9 mouse cellular contexts compared by ENCODE assay signal in the genomic region with DNA sequence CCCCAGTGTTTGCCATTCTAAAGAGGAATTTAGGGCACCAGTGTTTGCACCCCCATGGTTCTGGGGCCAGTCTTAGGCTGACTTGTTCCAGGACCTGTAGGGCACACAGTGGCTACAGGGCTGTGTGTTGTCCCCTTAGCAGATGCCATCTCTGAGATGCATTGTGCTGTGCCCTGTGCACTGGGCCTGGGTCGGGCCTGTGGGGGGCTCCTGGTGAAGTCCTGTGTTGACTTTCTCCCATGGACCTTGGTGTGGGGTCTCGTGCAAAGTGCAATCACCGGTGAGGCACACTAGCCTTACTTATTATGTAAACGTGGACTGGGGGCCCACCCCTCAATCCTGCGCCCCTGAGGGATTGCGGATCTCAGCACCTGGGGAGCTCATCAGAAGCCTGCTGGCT. TPM values are rescaled to one million over a fixed set of nuclear protein-coding genes. Genes with fewer than 3 reads are reported as not detected.
A peak's percentile ranks its signal among the peaks of the same experiment; 100 is the strongest.
DNase-seq lines count a peak whose midpoint lies in the region; ATAC-seq and TF ChIP-seq lines count a peak whose summit lies in the region.
"Had no signal": no experiment of that assay in that cellular context is flagged by ENCODE, and none has a peak within 500 bp of the region (broad histone marks: within the 10 kb centered on the region; RNA-seq: fewer than 3 reads in every experiment).

No protein-coding gene starts in this region.

- TF ChIP-seq EP300 in lung, postnatal 0 days (IDR thresholded peaks at IDR 0.05), result no peak

- DNase-seq in adrenal gland, adult 8-10 months, result peak; percentile 14
- DNase-seq in adrenal gland, postnatal 25 days, result no peak
- DNase-seq in kidney, adult 9 months, result peak; percentile 10
- DNase-seq in kidney, postnatal 36 days, result no peak
- DNase-seq in embryonic facial prominence, embryonic 14.5 days (ENCODE audit: low spot score), result no peak
- DNase-seq in liver, embryonic 13.5 days, result no peak
- no peak for DNase-seq in ovary, postnatal 36 days (ENCODE audit: low spot score)
- no peak for DNase-seq in lung, postnatal 0 days (ENCODE audit: low spot score)

- no peaks in the 10 kb centered on the region for H3K27me3 ChIP-seq in embryonic facial prominence, embryonic 14.5 days (replicated peaks; ENCODE audit: control insufficient read depth, insufficient read depth, low read length)
- H3K27me3 ChIP-seq in liver, embryonic 13.5 days, result no peaks in the 10 kb centered on the region
- no peaks in the 10 kb centered on the region for H3K27me3 ChIP-seq in lung, postnatal 0 days (replicated peaks; ENCODE audit: insufficient read depth, low read length)

- H3K27ac ChIP-seq in embryonic facial prominence, embryonic 14.5 days (replicated peaks; ENCODE audit: low read depth, low read length), result no peak overlapping the region
- peak overlapping the region; percentile 59; the same call in 1 of the 2 replicates for H3K27ac ChIP-seq in liver, embryonic 13.5 days
- no peak overlapping the region for H3K27ac ChIP-seq in lung, postnatal 0 days (ENCODE audit: low read length)
- H3K27ac ChIP-seq: macrophage had no signal

- H3K9me3 ChIP-seq in embryonic facial prominence, embryonic 14.5 days (ENCODE audit: control insufficient read depth, low read length), result no peaks in the 10 kb centered on the region
- H3K9me3 ChIP-seq in liver, embryonic 13.5 days (replicated peaks), result no peaks in the 10 kb centered on the region
- no peaks in the 10 kb centered on the region for H3K9me3 ChIP-seq in lung, postnatal 0 days (ENCODE audit: low read length)

- H3K4me2 ChIP-seq in embryonic facial prominence, embryonic 14.5 days (ENCODE audit: low read depth, low read length), result 0 out of 2 replicates have a peak overlapping the region, but pooled peaks have one; percentile 10
- peak overlapping the region; percentile 38 for H3K4me2 ChIP-seq in liver, embryonic 13.5 days
- no peak overlapping the region for H3K4me2 ChIP-seq in lung, postnatal 0 days (replicated peaks; ENCODE audit: low read depth, low read length)

- H3K4me1 ChIP-seq in embryonic facial prominence, embryonic 14.5 days (ENCODE audit: control insufficient read depth, insufficient read depth, low read length), result peaks cover 32% of the 10 kb centered on the region
- peaks cover 78% of the 10 kb centered on the region for H3K4me1 ChIP-seq in liver, embryonic 13.5 days (replicated peaks)
- H3K4me1 ChIP-seq in lung, postnatal 0 days (ENCODE audit: insufficient read depth, low read depth, low read length), result peaks cover 24% of the 10 kb centered on the region; the same call in 1 of the 2 replicates

- no peak for ATAC-seq in embryonic facial prominence, embryonic 14.5 days (ENCODE audit: low read depth)
- ATAC-seq in liver, embryonic 13.5 days (ENCODE audit: low read depth), result no peak
- no peak for ATAC-seq in lung, postnatal 0 days

- H3K36me3 ChIP-seq in embryonic facial prominence, embryonic 14.5 days (ENCODE audit: control insufficient read depth, insufficient read depth, low read length), result peaks cover 45% of the 10 kb centered on the region
- peaks cover 51% of the 10 kb centered on the region for H3K36me3 ChIP-seq in liver, embryonic 13.5 days
- no peaks in the 10 kb centered on the region for H3K36me3 ChIP-seq in lung, postnatal 0 days (ENCODE audit: insufficient read depth, low read length)

- 66% methylated on average over 6 of the region's 6 CpGs for WGBS in embryonic facial prominence, embryonic 14.5 days
- 79% methylated on average over 6 of the region's 6 CpGs for WGBS in liver, embryonic 13.5 days (ENCODE audit: insufficient replicate concordance)
- WGBS in lung, postnatal 0 days, result 72% methylated on average over 6 of the region's 6 CpGs

- TF ChIP-seq CTCF in lung, postnatal 0 days (IDR thresholded peaks at IDR 0.05), result no peak

- peak overlapping the region; percentile 20; the same call in 1 of the 2 replicates for H3K9ac ChIP-seq in embryonic facial prominence, embryonic 14.5 days (ENCODE audit: low read depth, low read length)
- 0 out of 2 replicates have a peak overlapping the region, but pooled peaks have one; percentile 10 for H3K9ac ChIP-seq in liver, embryonic 13.5 days
- no peak overlapping the region for H3K9ac ChIP-seq in lung, postnatal 0 days (replicated peaks; ENCODE audit: low read depth)

- no peak overlapping the region for H3K4me3 ChIP-seq in embryonic facial prominence, embryonic 14.5 days (ENCODE audit: low read depth, low read length)
- H3K4me3 ChIP-seq in liver, embryonic 13.5 days (replicated peaks), result no peak overlapping the region
- no peak overlapping the region for H3K4me3 ChIP-seq in lung, postnatal 0 days (ENCODE audit: low read depth, low read length)

RNA-seq across cellular contexts. Expression of gene Aes, which starts 3.1 kb away (rescaled TPM):
- total RNA-seq in adrenal gland, adult 8-10 months (2022), result 1,000 to 10,000 TPM in 3 of 4 experiments, 100 to 1,000 TPM in 1; 989 to 1,424 (median 1,166) TPM
- 983 and 1,070 TPM in 2 replicates for total RNA-seq in adrenal gland, postnatal 25 days (2021)
- polyA plus RNA-seq in embryonic facial prominence, embryonic 14.5 days (2014; fragmentation: Nextera tagmentation; extraction: Ambion mirVana), result 387 and 412 TPM in 2 replicates
- 201 and 215 TPM in 2 replicates for polyA plus RNA-seq in liver, embryonic 13.5 days (2015; fragmentation: Nextera tagmentation; extraction: Ambion mirVana)
- polyA plus RNA-seq in lung, postnatal 0 days (2015; fragmentation: Nextera tagmentation; extraction: Ambion mirVana), result 467 and 473 TPM in 2 replicates

RNA-seq across cellular contexts. Expression of gene Tle2, which starts 11.9 kb away (rescaled TPM):
- 100 to 1,000 TPM in 2 of 4 experiments, 10 to 100 TPM in 2; 50.6 to 211 (median 117) TPM for total RNA-seq in adrenal gland, adult 8-10 months (2022)
- total RNA-seq in adrenal gland, postnatal 25 days (2021), result 52.8 and 67.8 TPM in 2 replicates
- polyA plus RNA-seq in embryonic facial prominence, embryonic 14.5 days (2014; fragmentation: Nextera tagmentation; extraction: Ambion mirVana), result 30.2 and 39.4 TPM in 2 replicates
- 2.3 and 2.7 TPM in 2 replicates for polyA plus RNA-seq in liver, embryonic 13.5 days (2015; fragmentation: Nextera tagmentation; extraction: Ambion mirVana)
- polyA plus RNA-seq in lung, postnatal 0 days (2015; fragmentation: Nextera tagmentation; extraction: Ambion mirVana), result 29.9 and 37.0 TPM in 2 replicates

RNA-seq across cellular contexts. Expression of gene Gna11, which starts 17.4 kb away (rescaled TPM):
- 100 to 1,000 TPM in 2 of 4 experiments, 10 to 100 TPM in 2; 90.2 to 105 (median 98.1) TPM for total RNA-seq in adrenal gland, adult 8-10 months (2022)
- 76.8 and 77.9 TPM in 2 replicates for total RNA-seq in adrenal gland, postnatal 25 days (2021)
- 87.7 and 88.4 TPM in 2 replicates for polyA plus RNA-seq in embryonic facial prominence, embryonic 14.5 days (2014; fragmentation: Nextera tagmentation; extraction: Ambion mirVana)
- polyA plus RNA-seq in liver, embryonic 13.5 days (2015; fragmentation: Nextera tagmentation; extraction: Ambion mirVana), result 20.0 and 21.4 TPM in 2 replicates
- 62.5 and 63.2 TPM in 2 replicates for polyA plus RNA-seq in lung, postnatal 0 days (2015; fragmentation: Nextera tagmentation; extraction: Ambion mirVana)

RNA-seq across cellular contexts. Expression of gene Gna15, which starts 38.4 kb away (rescaled TPM):
- total RNA-seq in adrenal gland, adult 8-10 months (2022), result 1 to 10 TPM in 3 of 4 experiments, under 1 TPM in 1; 0.70 to 2.2 (median 1.6) TPM
- 0.61 TPM in 1 of 2 replicates, not detected in the other for total RNA-seq in adrenal gland, postnatal 25 days (2021)
- 3.1 and 4.5 TPM in 2 replicates for polyA plus RNA-seq in embryonic facial prominence, embryonic 14.5 days (2014; fragmentation: Nextera tagmentation; extraction: Ambion mirVana)
- 7.2 and 7.5 TPM in 2 replicates for polyA plus RNA-seq in liver, embryonic 13.5 days (2015; fragmentation: Nextera tagmentation; extraction: Ambion mirVana)
- polyA plus RNA-seq in lung, postnatal 0 days (2015; fragmentation: Nextera tagmentation; extraction: Ambion mirVana), result 4.2 and 4.6 TPM in 2 replicates

RNA-seq across cellular contexts. Expression of gene Tle6, which starts 38.5 kb away (rescaled TPM):
- total RNA-seq in adrenal gland, adult 8-10 months (2022), result 100 to 1,000 TPM in 2 of 4 experiments, 10 to 100 TPM in 2; 32.2 to 138 (median 85.6) TPM
- total RNA-seq in adrenal gland, postnatal 25 days (2021), result 26.4 and 37.4 TPM in 2 replicates
- 17.1 and 17.8 TPM in 2 replicates for polyA plus RNA-seq in embryonic facial prominence, embryonic 14.5 days (2014; fragmentation: Nextera tagmentation; extraction: Ambion mirVana)
- polyA plus RNA-seq in liver, embryonic 13.5 days (2015; fragmentation: Nextera tagmentation; extraction: Ambion mirVana), result 7.3 and 7.6 TPM in 2 replicates
- polyA plus RNA-seq in lung, postnatal 0 days (2015; fragmentation: Nextera tagmentation; extraction: Ambion mirVana), result 12.8 and 18.5 TPM in 2 replicates

Comparison
In these comparisons a context has a peak if more than half of its experiments do, and no peak if none do; other contexts are left out.
1. DNase-seq: peak in adrenal gland, adult 8-10 months (single experiment) and kidney, adult 9 months (single experiment); none in adrenal gland, postnatal 25 days (single experiment), kidney, postnatal 36 days (0 of 2), embryonic facial prominence, embryonic 14.5 days (single experiment), liver, embryonic 13.5 days (single experiment), ovary, postnatal 36 days (single experiment) and lung, postnatal 0 days (single experiment).